Mouse (Mus musculus) myocyte (in vitro differentiated cells): ENCODE measurements at regions not wholly inside any gene's neighbourhood (a gene's known extent, or its start where the extent isn't known, plus 50 kb on each side); places are given as distances from the start of the nearest gene placed in this dataset.

Source experiments
- CEBPB ChIP-seq: IDR thresholded peaks from 2 replicates; pipeline ENCODE4 v1.6.1; 2011; ENCODE audit warnings: mild to moderate bottlenecking, moderate library complexity; ENCODE audit not compliant: poor library complexity, insufficient read depth, severe bottlenecking
- MAX ChIP-seq: IDR thresholded peaks from one replicate; pipeline ENCODE4 v1.6.1; 2011; ENCODE audit warnings: low read depth, mild to moderate bottlenecking, control low read depth
- POLR2A ChIP-seq: IDR thresholded peaks from one replicate; pipeline ENCODE4 v1.6.1; 2011; ENCODE audit warnings: low read depth, mild to moderate bottlenecking, control low read depth, moderate library complexity; ENCODE audit not compliant: insufficient read length
- TCF3 ChIP-seq: IDR thresholded peaks from one replicate; pipeline ENCODE4 v1.6.1; 2011; ENCODE audit warnings: low read depth, control low read depth; ENCODE audit not compliant: insufficient read length
- USF1 ChIP-seq: IDR thresholded peaks from one replicate; pipeline ENCODE4 v1.6.1; 2011; ENCODE audit warnings: low read depth, mild to moderate bottlenecking, control low read depth, moderate library complexity

GRCm38 (mm10) chr1:28340054-28340453 lies 440.0 kb downstream of the Gm597 start:
- TF ChIP-seq TCF3 (no peak), CEBPB (no peak), MAX (no peak), POLR2A (no peak), USF1 (no peak)
